Mouse (Mus musculus): ENCODE measurements around the gene Tpd52l2.

Tpd52l2 gene

DNA sequence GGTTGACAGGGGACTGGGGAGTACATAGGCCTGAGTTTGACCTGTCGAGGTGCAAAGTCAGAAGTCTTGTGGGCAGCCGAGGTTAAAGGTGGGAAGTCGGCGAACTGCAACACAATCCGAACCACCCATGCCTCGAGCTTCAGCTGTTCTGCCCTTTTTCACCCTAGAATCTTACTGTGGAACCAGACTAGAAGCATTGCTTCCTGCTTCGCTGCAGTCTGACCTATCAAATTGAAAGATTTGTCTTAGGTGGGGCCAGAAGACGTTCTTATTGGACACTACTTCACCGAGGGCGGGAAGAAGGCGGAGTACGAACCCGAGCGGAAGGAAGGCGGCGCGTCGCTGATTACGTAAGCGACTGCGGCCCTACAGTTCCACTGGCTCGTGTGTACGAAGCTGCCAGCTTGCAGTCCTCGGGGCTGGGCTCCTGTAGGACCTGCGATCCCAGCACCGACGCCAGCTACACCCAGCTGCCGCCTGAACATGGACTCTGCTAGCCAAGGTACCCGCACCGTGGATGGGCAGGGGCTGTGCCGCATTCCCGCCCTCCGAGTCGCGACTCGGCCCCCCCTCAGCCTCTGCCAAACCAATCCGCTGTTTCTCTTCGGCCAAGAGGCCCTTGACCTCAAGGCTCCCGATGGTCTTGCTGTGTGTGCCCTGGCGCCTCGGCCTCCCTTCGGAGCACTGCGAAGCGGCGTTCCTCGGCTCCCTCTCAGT lies at the start of gene Tpd52l2:
Gene Tpd52l2, plus strand, starts transcription at position 312 of the 717 bp plus-strand sequence.
- peak; percentile 86 for DNase-seq (ENCODE audit: extremely low read depth, low read depth, low spot score)

DNA sequence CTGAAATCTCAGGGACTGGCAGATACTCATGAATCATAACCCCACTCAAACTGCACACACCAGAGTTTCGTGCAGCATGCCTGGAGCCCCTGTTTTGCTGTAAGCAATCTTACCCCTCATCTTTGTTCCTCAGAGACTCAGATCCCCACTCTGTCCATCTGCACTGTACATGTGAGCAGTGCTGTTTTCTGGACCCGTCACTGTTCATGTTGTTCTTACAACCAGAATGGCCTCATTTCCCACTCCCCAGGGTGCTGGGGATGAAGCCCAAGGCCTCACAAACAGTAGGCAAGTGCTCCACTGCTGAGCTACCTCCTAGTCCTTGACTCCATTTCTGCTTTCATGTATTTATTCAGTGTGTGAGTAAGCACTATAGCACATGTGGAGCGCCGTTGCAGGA lies 44.8 kb upstream of the Tpd52l2 start:
- DNase-seq (ENCODE audit: extremely low read depth, low read depth, low spot score): no peak

DNA sequence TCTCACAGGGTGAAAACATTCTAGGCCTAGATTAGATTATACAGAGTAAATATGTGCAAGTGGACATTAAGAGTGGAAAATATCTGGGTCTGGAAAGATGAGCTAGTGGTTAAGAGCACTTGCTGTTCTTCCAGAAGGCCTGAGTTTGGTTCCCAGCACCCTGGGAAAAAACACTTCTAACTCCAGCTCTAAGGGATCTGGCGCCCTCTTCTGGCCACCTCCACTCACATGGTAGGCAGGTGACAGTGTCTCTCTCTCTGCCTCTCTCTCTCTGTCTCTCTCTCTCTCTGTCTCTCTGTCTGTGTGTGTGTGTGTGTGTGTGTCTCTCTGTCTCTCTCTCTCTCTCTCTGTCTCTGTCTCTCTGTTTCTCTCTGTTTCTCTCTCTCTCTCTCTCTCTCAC lies 43.7 kb upstream of the Tpd52l2 start:
- no peak for DNase-seq (ENCODE audit: extremely low read depth, low read depth, low spot score)

DNA sequence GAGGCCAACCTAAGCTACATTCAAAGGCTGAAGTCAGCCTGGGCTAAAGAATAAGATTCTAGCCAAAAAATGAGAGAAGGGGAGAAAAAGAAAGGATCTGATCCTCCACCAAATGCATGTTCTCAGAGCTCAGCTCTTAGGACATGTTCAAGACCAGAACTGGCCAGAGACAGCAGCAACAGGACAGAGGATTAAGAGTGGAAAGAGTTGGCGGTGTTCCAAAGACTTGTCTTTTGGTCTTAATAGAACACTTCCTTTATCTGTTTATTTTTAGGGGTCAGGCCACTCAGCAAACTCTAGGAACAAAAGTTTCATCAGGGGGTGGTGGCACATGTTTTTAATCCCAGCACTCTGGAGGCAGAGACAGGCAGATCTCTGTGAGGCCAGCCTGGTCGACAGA lies 41.0 kb upstream of the Tpd52l2 start:
- DNase-seq (ENCODE audit: extremely low read depth, low read depth, low spot score): no peak

DNA sequence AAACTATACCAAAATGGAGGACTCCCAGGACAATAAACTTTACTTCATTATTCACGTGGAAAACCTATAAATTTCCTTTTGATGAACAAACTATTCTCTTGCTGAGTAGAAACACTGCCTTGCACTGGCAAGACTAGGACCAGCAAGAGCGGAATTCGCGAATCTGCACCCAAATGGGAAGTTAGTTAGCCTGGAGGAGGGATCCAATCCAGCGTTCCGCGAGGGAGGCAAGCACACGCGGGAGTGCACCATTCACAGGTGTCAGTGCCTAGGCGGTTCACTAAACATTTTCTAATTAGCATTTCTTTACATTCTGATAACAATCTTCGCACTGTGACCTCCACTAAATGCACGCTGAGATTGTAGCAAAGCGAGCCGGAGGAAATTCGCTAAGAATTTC lies 39.1 kb upstream of the Tpd52l2 start:
- no peak for DNase-seq (ENCODE audit: extremely low read depth, low read depth, low spot score)

DNA sequence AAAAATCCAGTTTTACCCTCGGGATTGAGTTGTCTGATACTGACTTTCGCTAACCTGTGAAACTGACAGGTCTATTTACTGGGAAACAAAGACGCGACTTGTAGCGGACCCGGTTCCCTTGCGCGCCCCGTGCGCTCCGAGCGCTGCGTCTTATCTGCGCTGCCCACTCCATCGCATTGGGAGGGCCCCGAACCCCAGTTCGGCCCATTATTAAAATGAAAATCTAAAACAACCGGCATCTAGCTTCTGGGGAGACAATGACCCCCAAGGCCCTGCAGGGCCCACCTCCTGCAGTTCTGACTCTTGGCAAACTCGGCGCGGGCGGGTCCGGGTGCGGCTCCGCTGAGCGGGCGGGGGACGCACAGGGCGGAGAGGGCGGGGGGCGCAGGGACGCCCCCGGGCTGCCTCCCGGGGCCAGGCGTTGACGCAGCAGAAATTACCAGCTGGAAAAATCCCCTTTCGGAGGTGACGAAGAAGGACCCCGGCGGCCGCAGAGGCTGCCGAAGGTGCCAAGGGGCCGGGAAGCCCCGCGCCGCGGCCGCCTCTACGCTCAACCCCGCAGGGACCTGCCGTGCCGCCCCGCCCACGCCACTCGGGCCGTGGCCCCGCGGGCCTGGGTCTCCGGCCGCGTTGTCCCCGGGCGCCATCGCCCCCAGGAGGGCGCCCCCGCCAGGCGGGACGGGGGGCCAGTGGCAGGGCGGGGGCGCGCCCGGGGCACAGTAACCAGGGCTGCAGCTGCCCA lies 38.4 kb upstream of the Tpd52l2 start:
- no peak for DNase-seq (ENCODE audit: extremely low read depth, low read depth, low spot score)

DNA sequence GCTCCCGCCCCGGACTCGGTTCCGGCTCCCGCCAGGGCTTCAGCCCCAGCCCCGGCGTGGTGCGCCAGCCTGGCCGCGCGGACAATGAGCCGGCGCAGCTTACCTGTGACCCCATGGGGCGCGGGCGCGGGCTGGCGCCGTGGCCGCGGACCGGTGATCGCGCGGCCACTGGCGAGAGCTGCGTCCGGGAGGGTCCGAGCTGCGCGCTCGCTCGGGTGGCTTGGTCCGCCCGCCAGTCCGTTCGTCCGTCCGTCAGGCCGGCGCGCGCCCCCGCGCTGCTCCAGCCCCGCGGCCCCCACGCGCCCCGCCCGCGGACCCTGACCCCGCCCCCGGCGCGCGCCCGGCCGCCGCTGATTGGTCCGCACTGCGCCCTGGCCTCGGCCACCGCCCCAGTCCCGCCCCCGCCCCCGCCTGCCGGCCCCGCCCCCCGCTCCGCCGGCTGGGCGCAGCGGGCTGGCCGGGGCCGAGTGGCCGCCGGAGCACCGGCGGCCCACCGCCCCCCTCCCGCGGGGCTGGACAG lies 37.7 kb upstream of the Tpd52l2 start, which contains the start of gene Zbtb46:
Gene Zbtb46, minus strand, starts transcription at position 274 of the 520 bp plus-strand sequence.
- DNase-seq (ENCODE audit: extremely low read depth, low read depth, low spot score): no peak

DNA sequence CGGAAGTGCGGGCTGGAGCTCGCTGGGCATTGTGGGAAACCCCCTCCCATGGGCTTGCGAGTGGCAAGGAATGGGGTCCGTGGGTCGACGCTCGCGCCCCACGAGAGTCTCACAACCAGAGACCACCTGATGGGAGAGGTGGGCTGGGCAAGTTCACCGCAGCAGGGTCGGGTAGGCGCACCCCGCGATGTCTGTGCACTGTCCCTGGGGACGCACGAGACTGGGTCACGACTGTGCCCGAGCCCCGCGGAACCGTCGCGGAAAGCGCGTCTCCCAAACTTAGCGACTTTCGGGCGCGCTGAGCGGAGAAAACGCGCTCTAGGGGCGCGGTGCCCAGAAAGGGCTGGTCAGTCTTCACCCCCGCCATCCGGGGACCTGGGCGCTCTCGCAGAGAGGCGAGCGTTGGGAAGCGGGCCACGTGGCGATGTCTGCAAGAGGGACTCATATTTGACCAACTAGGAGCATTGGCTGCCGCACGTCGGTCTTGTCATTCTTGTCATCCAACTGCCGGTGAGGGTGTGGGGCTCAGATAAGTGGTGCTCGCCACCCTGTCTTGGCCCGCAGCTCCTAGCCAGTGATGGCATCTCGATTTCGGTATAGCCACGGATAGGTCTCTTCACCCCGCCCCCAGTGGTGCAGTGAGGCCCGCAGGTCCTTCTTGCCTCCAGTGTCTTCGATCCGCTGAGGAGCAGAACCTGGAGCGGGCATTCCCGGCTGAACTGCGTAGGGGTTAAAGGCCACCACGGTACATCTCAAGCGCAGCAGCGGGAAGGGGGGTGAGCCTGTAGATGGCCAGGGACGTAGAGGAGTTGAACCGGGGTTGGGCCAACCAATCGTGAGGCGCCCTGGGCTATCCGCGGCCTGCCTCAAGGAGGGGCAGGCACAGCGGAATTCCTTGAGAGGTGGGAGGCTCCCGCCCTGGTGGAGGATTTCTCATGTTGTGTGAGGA lies 37.0 kb upstream of the Tpd52l2 start:
- no peak for DNase-seq (ENCODE audit: extremely low read depth, low read depth, low spot score)

DNA sequence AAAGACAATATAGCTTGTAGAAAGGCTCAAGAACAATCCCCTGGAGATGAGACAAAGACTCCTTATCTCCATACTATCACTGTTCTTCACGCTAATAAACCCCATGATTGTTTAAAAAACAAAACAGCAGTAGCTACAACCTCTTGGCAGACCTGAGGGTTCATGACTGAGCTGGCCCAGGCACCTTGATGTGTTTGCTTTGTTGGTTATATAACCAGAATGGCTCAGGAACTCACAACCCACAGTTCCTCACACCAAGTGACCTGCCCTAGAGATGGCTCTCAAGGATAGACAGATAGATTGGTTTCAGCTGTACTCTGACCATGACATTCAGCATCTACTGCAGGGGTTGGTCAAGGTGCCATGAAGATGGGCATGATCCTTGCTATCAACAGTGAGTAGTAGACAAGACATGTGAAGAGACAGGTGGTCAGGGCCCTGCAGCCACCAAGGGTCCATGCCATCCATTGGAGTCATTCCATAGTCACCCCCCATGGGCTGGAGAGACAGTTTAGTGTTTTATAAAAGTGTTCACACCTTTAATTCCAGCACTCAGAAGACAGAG lies 35.3 kb upstream of the Tpd52l2 start:
- no peak for DNase-seq (ENCODE audit: extremely low read depth, low read depth, low spot score)

DNA sequence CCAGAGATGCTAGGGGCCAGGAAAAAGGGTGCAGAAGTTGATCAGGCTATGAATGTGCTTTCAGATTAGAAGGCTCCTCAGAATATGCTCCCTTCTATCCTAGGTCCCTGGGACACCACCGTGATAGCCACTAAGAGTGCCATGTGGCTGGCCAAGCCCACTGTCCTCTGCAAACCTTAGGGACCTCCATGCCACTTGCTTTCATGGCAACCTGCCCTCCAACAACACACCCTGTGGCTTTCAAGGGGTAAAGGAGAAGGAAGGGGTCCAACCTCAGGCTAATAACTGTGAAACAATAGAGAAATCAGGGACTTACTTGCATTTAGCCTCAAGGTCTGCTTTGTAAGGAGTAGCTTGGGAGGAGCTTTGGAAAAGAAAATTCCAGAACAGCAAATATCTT lies 34.3 kb upstream of the Tpd52l2 start:
- DNase-seq (ENCODE audit: extremely low read depth, low read depth, low spot score): no peak

DNA sequence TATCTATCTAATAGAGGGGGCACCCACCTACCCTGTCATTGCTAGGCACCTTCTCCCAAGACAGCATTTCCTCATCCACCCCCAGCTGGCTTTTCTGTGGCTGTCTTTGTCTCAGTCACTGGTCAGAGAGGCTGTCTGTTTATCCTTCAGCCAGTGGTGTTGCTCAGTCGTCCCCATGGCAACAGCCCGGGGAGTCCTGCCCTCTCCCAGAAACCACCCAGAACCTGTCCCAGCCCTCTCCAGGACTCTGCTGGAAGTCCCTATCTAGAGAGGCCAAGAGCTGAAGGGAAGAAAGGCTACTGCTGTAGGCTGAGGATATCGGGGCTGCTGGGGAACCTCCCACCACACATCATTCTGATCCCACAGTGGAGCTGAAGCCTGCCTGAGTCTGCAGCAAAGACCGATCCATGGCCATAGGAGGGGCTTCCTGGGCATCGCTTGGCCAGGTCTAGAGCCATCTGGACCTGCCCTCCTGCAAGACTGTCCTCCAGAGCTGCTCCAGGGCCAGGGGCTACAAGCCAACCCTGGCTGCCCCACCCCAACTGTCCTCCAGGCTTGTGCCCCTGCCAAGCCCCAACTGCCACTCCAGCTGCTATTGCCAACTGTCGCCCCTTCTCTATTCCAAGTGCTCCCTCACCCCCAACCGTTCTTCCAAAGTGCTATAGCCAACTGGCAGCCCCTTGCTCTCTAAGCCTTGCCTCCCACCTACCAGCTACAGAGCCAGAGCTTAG lies 33.8 kb upstream of the Tpd52l2 start:
- no peak for DNase-seq (ENCODE audit: extremely low read depth, low read depth, low spot score)

DNA sequence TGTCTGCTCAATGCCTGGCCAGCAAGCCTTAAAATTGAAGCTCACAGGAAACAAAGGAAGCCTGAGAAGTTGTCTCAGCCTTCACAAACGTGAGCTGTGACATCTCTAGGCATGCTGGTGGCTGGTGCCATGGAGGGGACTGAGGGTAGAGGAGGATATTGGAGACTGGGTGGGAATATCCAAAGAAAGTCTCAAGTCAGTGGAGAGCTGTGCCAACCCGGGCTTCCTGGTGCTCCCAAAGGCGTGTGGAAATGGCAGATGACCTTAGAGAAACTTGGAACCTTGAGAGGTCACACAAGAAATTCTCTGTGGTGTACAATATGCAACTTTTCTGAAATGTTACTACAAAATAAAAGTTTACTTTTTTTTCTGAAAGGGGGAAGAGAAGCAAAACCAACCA lies 31.5 kb upstream of the Tpd52l2 start:
- DNase-seq (ENCODE audit: extremely low read depth, low read depth, low spot score): no peak

DNA sequence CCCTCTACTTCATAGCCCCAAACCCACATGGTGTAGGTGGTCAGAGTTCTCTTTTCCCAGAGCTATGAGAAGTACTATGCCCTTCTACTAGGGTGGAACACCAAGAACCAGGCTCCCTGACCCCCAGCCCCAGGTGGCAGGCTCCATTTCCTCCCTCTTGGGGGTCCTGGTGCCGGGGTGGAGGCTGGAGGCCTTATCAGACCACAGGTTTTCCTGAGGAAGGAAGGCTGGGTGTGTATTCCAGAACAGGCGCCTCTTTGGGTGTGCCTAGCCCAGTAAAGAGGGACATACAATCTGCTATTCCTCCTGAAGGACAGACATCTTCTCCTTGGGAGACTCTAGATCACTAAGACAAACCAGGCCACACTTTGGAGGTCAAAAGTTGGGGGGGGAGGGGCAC lies 26.7 kb upstream of the Tpd52l2 start:
- DNase-seq (ENCODE audit: extremely low read depth, low read depth, low spot score): no peak

DNA sequence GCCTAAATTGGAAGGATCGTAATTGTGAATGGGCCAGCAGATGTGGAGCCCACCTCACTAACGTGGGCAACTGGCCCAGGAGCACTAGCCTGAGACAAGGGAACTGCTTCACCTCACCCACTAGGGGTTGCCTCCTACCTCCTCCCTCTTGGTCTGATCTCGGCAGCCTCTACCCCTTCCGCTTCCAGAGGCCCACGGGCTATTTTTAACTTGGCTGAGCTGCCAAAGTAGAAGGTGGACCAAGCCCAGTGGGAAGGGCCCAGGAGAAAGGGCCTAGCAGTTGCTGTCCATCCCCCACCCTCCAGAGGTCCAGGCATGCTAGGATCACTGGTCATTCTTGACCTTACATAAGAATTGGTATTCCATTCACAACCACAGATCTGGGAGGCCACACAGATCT lies 25.7 kb upstream of the Tpd52l2 start:
- no peak for DNase-seq (ENCODE audit: extremely low read depth, low read depth, low spot score)

DNA sequence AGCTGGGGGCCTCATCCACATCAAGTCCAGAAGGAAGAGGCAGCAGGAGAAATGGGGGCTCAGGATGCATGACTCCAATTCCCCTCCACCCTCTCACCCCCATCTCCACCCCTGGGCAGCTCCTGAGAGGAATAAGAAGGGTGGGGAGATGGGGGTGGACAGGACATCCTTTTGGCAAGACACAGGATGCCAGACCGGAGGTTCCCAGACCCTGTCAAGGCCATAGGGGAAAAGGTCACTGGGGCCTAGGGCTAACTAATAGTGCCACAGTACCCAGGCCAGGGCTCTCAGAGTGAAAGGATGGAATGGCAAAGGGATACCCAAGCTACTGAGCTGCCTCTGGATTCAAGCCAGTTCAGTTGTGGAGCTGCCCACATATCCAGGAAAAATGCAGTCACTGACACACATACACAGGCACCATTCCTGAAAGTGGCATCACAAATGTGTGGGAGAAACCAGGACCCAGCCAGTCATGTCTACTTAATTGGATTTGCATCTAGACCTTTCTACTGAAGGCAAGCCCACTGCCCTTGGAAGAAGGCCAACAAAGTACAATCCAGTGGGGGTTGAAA lies 24.6 kb upstream of the Tpd52l2 start:
- no peak for DNase-seq (ENCODE audit: extremely low read depth, low read depth, low spot score)

DNA sequence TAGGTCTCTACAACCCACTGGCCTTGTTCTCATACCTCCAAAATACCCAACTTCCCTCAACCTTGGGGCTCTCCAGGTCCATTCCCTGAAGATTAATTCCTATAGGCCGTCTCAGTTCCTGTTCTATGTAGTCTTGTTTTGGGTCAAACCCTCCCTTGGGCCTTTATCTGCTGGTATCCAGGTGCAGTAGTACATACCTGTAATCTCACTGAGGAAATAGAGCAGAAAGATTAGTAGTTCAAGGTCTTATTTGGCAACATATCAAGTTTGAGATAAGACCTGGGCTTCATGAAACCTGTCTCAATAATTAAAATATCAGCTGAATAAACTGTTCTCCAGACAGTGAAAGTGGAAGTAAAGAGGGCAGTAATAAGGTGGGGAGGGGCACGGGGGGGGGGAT lies 13.8 kb upstream of the Tpd52l2 start:
- no peak for DNase-seq (ENCODE audit: extremely low read depth, low read depth, low spot score)

DNA sequence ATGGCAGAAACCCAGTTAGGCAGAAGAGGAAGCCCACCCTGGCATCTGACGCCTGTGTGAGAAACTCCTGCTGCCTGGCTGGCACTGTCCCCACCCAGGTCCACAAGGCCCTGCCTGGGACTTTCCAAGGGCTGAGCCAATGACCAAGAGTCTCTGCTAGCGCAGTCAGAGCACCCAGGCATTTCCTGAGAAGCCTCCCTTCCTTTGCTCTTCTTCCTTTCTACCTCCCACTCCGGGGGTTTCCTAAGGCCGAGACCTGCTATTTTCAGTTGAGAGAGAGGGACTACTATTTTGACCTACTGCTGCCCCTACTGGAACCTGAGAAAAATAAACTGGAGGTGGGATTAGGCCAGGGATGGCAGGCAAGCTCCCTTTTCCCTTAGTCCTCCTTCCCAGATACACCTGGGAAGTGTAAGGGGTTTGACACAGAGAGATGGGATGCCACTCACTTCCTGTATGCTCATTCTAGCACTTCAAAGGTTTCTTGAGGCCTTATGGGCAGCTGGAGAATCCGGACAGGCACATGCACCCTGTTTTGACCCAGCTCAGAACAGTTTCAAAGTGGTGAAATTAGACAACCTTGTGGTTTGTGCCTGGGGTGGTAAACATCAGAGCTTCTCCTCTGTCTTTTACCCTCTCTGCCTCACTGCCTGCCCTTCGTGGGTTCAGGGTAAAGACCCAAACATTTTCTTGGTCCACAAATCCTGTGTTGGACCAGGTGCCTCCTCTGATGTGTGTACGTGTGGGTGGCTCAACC lies 13.2 kb upstream of the Tpd52l2 start:
- no peak for DNase-seq (ENCODE audit: extremely low read depth, low read depth, low spot score)

DNA sequence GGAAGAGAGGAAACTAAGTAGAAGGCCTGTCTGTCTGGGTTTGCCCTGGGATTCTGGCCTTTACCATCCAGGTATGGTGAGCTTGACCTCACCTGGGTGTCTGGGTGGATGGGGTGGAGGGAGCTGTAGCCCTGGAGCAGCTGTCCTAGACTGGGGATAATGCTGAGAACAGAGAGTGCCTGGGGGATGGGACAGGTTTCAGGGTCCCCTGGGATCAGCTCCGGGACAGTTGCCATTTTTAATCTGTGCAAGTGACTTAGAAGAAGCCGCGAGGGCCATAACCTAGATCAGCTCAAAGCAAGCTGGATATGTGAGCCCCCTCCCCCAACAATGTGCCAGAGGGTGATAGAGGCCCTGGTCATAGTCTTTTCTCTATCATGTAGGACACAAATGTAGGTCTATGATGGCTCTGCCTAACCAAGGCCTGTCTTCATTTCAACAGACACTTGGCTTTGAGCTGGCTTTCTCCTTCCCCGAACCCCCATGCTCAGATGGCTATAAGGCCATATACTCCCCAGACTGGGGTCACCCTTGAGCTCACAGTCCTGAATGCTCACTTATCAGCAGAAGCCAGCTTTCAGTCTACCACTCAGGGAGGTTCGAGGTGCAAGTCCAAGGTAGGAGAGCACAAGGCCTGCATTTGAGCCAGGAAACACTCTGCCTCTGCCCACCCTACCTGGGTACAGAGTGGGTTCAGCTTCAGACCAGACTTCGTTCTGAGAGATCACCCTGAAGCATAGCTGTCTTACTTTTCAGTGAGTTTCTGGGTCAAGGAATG lies 12.3 kb upstream of the Tpd52l2 start:
- DNase-seq (ENCODE audit: extremely low read depth, low read depth, low spot score): no peak
